Mouse (Mus musculus) liver, embryonic 15.5 days (tissue): ENCODE measurements at regions not wholly inside any gene's neighbourhood (a gene's known extent, or its start where the extent isn't known, plus 50 kb on each side); places are given as distances from the start of the nearest gene placed in this dataset.

ENCODE experiments used
- ATAC-seq: fragments of 200-750 bp; cut with Nextera tagmentation; 2 replicates; pipeline ENCODE4 v1.8.0; 2017; ENCODE audit warnings: moderate number of reproducible peaks, mild to moderate bottlenecking, moderate library complexity; ENCODE audit not compliant: insufficient read depth
- H3K27ac ChIP-seq: fragments of 300-500 bp; sonication (generic); replicated peaks from 2 replicates; pipeline ENCODE4 v1.5.1; 2015; ENCODE audit warnings: mild to moderate bottlenecking, inconsistent platforms
- H3K27me3 ChIP-seq: fragments of 300-500 bp; sonication (generic); 2 replicates; pipeline ENCODE4 v1.6.1; 2015; ENCODE audit warnings: mild to moderate bottlenecking, inconsistent platforms
- H3K36me3 ChIP-seq: fragments of 300-500 bp; sonication (generic); replicated peaks from 2 replicates; pipeline ENCODE4 v1.6.1; 2015; ENCODE audit warnings: moderate library complexity, mild to moderate bottlenecking, inconsistent platforms
- H3K4me1 ChIP-seq: fragments of 300-500 bp; sonication (generic); replicated peaks from 2 replicates; pipeline ENCODE4 v1.6.1; 2015; ENCODE audit warnings: inconsistent platforms
- H3K4me2 ChIP-seq: fragments of 300-500 bp; sonication (generic); 2 replicates; pipeline ENCODE4 v1.6.1; 2015; ENCODE audit warnings: moderate library complexity, mild to moderate bottlenecking, inconsistent platforms
- H3K4me3 ChIP-seq: fragments of 300-500 bp; sonication (generic); replicated peaks from 2 replicates; pipeline ENCODE4 v1.5.1; 2015; ENCODE audit warnings: mild to moderate bottlenecking, inconsistent platforms
- H3K9ac ChIP-seq: fragments of 300-500 bp; sonication (generic); 2 replicates; pipeline ENCODE4 v1.6.1; 2015; ENCODE audit warnings: moderate library complexity, mild to moderate bottlenecking, inconsistent platforms
- H3K9me3 ChIP-seq: fragments of 300-500 bp; sonication (generic); replicated peaks from 2 replicates; pipeline ENCODE4 v1.6.1; 2016; ENCODE audit warnings: inconsistent platforms
- WGBS: fragments of 180-500 bp; shearing (Covaris S2); methylation state at CpG from one replicate; pipeline ENCODE4 v1.1.7; 2015; ENCODE audit warnings: mixed read lengths; ENCODE audit not compliant: insufficient replicate concordance; 5-methylcytosine and 5-hydroxymethylcytosine counted together

DNA sequence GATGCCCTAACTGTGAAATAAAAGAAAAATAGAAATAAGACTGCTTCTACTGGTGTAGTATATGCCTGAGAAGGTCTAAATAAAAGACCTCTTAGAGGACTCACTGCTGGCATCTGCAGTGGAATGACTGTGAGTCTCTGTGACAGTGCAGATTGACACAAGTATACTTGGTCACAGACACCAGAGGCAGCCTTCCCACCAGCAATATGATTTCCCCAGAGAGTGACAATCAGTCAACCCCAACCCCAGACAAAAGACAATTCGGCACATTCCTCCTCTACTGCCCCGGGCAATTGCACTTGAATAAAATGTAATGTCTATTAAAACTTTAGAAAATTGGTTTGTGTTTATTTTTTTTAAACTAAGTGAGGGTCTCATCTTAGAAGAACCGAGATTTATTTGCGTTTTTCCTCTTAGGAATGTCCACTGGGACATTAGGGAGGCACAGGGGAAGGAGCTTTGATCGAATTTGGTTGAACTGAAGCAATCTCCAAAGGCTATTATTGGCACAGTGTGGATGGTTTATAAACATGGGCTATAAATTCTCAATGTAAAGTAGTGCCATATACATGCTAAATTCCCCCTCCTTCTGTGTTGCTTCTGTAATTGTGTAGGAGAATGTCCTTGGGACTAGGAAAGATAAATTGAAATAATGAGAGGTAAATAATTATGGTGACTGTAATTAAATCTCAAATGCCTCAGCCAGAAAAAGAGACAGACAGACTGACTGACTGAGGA is 123.0 kb upstream of the Lnx1 start:
- H3K9ac ChIP-seq, result no peak overlapping the region
- no peak overlapping the region for H3K27ac ChIP-seq
- no peaks in the 10 kb centered on the region for H3K27me3 ChIP-seq
- H3K36me3 ChIP-seq, result no peaks in the 10 kb centered on the region
- no peak for ATAC-seq
- WGBS, result 51% methylated on average over 5 of the region's 5 CpGs
- H3K9me3 ChIP-seq, result no peaks in the 10 kb centered on the region
- no peak overlapping the region for H3K4me3 ChIP-seq
- no peaks in the 10 kb centered on the region for H3K4me1 ChIP-seq
- H3K4me2 ChIP-seq, result no peak overlapping the region

DNA sequence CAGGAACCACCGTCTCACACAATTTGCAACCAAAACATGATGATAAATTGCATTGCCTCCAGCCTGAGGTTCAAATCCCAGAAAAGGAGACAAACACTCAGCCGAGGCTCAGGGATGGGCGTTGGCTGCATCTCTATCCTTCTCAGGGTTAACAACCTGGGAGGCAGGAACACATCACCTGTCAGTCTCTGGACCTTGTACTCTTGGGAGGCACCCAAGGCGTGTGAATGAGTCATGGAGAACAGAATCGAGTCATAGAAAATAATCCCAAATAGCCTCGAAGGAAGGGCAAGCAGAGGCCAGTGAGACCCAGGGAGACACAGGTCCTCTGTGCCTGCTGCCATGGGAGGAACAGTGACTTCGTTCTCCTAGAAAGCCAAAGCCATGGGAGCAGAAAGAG is 121.0 kb upstream of the Lnx1 start:
- Histone ChIP-seq H3K27ac (no peak overlapping the region), H3K4me1 (no peaks in the 10 kb centered on the region), H3K9me3 (no peaks in the 10 kb centered on the region), H3K27me3 (no peaks in the 10 kb centered on the region), H3K36me3 (no peaks in the 10 kb centered on the region), H3K4me2 (no peak overlapping the region), H3K4me3 (no peak overlapping the region), H3K9ac (no peak overlapping the region)
- WGBS, result 55% methylated on average over 7 of the region's 7 CpGs
- no peak for ATAC-seq

DNA sequence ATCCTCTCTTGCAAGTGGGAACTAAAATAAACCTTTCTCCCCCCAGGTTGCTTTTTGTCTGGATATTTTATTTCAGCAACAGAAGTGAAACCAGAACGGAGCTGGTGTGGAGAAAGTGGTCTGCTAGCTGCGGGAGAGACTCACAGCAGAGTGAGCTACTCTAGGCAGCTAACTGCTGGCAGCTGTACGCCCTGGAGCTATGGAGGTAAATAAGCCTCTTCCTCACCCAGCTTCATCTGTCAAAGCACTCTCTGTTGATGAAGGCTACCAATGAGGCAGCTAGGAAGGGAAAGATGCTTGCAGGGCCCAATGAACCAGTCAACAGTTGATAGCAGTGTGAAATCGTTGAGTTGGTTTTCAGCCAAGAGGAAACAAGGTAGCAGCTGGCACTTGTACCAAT is 119.3 kb upstream of the Lnx1 start:
- no peak for ATAC-seq
- Histone ChIP-seq H3K4me1 (no peaks in the 10 kb centered on the region), H3K9me3 (no peaks in the 10 kb centered on the region), H3K4me3 (no peak overlapping the region), H3K27ac (no peak overlapping the region), H3K27me3 (no peaks in the 10 kb centered on the region), H3K4me2 (no peak overlapping the region), H3K9ac (no peak overlapping the region), H3K36me3 (no peaks in the 10 kb centered on the region)
- 49% methylated on average over 4 of the region's 4 CpGs for WGBS

DNA sequence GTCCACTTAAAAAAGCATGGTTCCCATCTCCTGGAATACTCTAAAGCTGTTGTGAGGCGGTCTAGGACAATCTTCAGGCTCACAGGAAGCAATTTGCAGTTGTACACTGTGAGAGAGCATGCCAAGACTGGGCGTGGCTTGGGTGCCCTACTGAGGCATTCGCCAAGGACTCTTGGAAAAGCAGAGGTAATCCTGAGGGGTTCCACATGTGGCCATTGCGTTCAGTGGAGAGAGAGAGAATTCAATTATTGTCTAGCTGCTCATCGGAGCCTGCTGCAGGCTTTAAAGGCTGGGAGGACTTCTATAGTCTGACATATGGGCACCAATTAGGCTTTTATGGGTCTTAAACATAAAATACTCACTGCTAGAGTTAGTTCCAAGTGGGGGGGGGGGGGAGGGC is 113.8 kb upstream of the Lnx1 start:
- Histone ChIP-seq H3K4me2 (no peak overlapping the region), H3K9ac (no peak overlapping the region), H3K27me3 (no peaks in the 10 kb centered on the region), H3K4me1 (no peaks in the 10 kb centered on the region), H3K9me3 (no peaks in the 10 kb centered on the region), H3K27ac (no peak overlapping the region), H3K4me3 (no peak overlapping the region), H3K36me3 (no peaks in the 10 kb centered on the region)
- no peak for ATAC-seq
- 49% methylated on average over 5 of the region's 5 CpGs for WGBS

DNA sequence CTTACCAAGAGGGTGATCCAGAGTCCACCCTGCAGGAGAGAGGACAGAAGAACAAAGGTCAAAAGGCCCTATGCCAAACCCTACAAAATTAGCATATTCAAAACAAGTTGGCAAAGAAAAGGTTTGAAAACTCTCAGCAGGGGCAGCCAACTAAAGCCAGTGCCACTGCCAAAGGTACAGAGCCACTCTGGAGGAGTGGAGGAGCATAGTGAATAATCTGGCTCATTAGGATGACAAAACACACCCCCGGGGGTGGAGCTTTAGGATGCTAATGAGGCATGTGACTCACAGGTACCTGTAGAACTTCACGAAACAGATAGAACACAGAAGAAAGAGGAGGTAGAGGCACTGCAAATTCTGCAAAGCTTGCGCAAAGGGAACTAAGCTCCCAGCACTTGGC is 110.7 kb upstream of the Lnx1 start:
- Histone ChIP-seq H3K36me3 (no peaks in the 10 kb centered on the region), H3K4me3 (no peak overlapping the region), H3K4me1 (no peaks in the 10 kb centered on the region), H3K9me3 (no peaks in the 10 kb centered on the region), H3K27me3 (no peaks in the 10 kb centered on the region), H3K27ac (no peak overlapping the region), H3K9ac (no peak overlapping the region), H3K4me2 (no peak overlapping the region)
- no peak for ATAC-seq
- 30% methylated on average over 3 of the region's 3 CpGs for WGBS

DNA sequence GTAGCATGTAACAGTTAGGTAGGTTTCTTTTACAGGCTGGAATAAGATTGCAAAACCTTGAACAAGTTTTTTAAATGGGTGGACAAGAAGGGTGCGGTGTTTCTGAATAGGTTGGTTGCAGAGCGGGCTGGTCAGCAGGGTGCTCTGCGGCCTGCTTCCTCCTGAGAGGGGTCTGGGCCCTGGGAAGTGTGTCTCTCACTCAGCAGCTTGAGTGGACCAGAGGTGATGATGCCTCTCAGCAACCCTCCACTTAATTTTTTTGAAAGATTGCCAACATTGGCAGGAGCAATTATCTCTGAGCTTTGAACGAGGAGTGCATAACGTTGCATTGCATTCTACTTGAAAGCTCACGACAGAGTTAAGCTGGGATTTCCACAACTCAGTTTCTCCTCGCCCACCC is 108.3 kb upstream of the Lnx1 start:
- Histone ChIP-seq H3K4me2 (no peak overlapping the region), H3K4me1 (no peaks in the 10 kb centered on the region), H3K9me3 (no peaks in the 10 kb centered on the region), H3K36me3 (no peaks in the 10 kb centered on the region), H3K9ac (no peak overlapping the region), H3K4me3 (no peak overlapping the region), H3K27me3 (no peaks in the 10 kb centered on the region), H3K27ac (no peak overlapping the region)
- no peak for ATAC-seq
- WGBS, result 74% methylated on average over 7 of the region's 7 CpGs

DNA sequence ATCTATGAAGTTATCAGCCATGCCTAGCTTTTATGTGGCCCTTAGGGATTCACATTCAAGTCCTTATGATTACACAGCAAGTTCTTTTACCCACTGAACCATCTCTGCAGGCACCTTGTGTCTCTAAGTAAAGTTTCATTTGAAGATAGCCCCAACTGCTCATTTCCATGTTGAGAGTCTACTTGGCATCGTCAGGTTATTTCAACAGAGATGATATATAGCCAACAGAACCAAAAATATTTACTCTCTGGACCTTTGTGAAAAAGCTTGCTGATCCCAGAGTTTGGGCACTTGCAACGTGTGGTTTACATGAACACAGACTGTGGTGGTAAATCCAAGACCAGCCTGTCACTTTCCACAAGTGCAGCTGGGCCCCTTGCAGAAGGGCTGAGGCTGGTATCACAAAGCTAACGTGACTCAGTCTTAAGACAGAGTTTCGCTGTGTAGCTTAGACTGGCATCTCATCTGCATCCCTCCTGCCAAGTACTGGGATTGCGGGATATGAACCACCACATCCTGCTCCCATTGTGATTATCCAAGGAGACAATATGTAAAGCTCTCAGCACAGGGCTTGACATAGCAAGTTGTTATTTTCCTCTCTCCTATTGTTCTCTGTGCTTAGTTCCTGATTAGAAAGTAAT is 105.0 kb upstream of the Lnx1 start:
- Histone ChIP-seq H3K9ac (no peak overlapping the region), H3K27ac (no peak overlapping the region), H3K4me3 (no peak overlapping the region), H3K9me3 (no peaks in the 10 kb centered on the region), H3K4me1 (no peaks in the 10 kb centered on the region), H3K36me3 (no peaks in the 10 kb centered on the region), H3K27me3 (no peaks in the 10 kb centered on the region), H3K4me2 (no peak overlapping the region)
- ATAC-seq, result no peak
- 57% methylated on average over 5 of the region's 5 CpGs for WGBS

DNA sequence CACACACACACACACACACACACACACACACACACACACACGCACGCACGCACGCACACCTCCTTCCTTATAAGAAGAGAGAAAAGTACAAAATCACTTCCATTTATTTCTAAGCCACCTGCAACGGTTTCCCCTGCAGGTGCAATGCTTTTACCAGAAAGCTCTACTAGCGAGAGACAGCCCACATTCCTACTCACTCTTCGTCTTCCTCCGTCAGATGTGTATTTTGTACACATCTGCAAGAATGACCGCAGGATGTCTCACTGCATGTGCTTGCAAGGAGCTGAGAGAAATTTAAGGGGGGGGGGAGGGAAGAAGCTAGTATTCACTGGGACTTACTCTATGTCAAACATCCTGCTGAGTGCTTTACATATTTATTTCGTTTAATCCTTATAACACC is 99.2 kb upstream of the Lnx1 start:
- Histone ChIP-seq H3K4me3 (no peak overlapping the region), H3K9me3 (no peaks in the 10 kb centered on the region), H3K9ac (no peak overlapping the region), H3K36me3 (no peaks in the 10 kb centered on the region), H3K4me1 (no peaks in the 10 kb centered on the region), H3K27me3 (no peaks in the 10 kb centered on the region), H3K27ac (no peak overlapping the region), H3K4me2 (no peak overlapping the region)
- 68% methylated on average over 10 of the region's 10 CpGs for WGBS
- no peak for ATAC-seq

DNA sequence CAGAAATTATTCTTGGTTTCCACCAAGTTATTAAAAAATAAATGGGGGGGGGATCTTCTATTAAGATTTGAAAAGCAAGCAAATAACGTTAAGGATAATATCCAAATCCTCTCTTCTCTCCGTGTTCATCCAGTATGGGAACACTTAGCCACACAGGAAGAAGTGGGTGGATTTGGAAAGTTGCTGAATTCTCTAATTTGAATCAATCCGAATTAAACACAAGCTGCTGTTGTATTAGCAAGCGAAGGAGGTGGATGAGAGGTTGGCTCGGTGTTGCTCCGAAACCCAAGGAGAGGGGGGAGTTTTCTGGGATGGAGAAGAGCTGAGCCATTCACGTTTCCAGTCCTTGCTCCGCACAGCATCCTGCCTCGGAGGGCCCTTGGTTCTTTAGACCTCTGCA is 97.6 kb upstream of the Lnx1 start:
- no peak overlapping the region for H3K27ac ChIP-seq
- H3K4me2 ChIP-seq, result no peak overlapping the region
- H3K9me3 ChIP-seq, result no peaks in the 10 kb centered on the region
- ATAC-seq, result no peak
- WGBS, result 56% methylated on average over 9 of the region's 9 CpGs
- no peaks in the 10 kb centered on the region for H3K4me1 ChIP-seq
- H3K4me3 ChIP-seq, result no peak overlapping the region
- H3K9ac ChIP-seq, result no peak overlapping the region
- no peaks in the 10 kb centered on the region for H3K27me3 ChIP-seq
- no peaks in the 10 kb centered on the region for H3K36me3 ChIP-seq

DNA sequence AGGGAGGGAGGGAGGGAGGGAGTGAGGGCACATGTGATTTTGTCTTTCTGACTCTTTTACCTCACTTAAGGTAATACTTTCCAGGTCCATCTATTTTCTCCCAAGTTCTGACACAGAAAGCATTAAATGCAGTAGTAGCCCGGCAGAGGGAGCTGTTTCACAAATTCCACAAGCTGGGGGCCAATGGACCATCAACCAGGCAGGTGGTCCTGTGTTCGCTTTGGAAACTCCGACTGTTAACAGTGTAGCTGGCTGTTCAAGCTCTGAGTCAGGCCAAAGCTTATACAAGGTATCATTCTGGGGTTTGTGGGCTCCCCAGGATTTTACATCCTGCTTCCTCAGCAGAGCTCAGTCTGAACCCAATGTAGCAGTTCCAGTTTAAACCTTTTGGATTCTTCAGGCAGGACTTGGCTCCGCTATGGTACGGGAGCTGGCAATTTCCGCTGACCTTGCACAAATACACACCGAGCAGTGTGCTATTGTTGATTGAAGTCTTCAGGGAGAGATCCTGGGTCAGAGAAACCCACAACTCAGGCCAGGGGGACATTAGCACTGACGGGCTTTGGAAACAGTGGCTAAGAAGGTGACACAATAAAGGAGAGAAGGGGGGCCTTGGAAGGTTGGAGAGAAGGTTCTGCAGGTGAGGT is 93.8 kb upstream of the Lnx1 start:
- Histone ChIP-seq H3K27me3 (no peaks in the 10 kb centered on the region), H3K4me1 (0 out of 2 replicates have a peak, but pooled peaks cover 3% of the 10 kb centered on the region), H3K4me2 (no peak overlapping the region), H3K4me3 (no peak overlapping the region), H3K36me3 (no peaks in the 10 kb centered on the region), H3K9ac (no peak overlapping the region), H3K27ac (no peak overlapping the region), H3K9me3 (no peaks in the 10 kb centered on the region)
- 37% methylated on average over 8 of the region's 8 CpGs for WGBS
- no peak for ATAC-seq

DNA sequence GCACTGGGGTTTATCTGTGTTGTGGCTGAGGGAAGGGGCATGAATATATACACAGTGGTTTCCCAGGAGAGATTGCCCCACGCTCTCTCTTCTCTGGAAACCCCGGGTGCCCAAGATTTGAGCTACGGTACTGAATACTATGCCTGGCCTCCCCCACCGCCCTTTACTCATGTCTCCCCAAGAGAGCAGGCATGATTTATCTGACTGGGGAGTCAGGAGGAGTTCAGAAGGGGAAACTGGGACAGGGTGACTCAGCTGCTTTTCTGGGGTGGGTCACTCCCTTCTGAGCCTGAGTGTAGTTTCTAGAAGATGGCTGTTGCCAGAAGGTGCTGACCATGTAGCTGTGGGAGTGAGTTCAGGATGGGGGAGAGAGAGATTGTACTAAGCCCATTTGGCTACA is 92.0 kb upstream of the Lnx1 start:
- no peak for ATAC-seq
- Histone ChIP-seq H3K4me3 (no peak overlapping the region), H3K27ac (no peak overlapping the region), H3K27me3 (no peaks in the 10 kb centered on the region), H3K4me1 (0 out of 2 replicates have a peak, but pooled peaks cover 3% of the 10 kb centered on the region), H3K9ac (no peak overlapping the region), H3K9me3 (no peaks in the 10 kb centered on the region), H3K4me2 (no peak overlapping the region), H3K36me3 (no peaks in the 10 kb centered on the region)
- WGBS, result 53% methylated on average over 4 of the region's 4 CpGs
